Mouse (Mus musculus): ENCODE data around the gene Ss18l2. TPM values are rescaled to one million over a fixed set of nuclear protein-coding genes. Genes with fewer than 3 reads are reported as not detected.

Ss18l2 gene
- polyA plus RNA-seq, 1 experiment from 2014 or later = 89.3 TPM

DNA sequence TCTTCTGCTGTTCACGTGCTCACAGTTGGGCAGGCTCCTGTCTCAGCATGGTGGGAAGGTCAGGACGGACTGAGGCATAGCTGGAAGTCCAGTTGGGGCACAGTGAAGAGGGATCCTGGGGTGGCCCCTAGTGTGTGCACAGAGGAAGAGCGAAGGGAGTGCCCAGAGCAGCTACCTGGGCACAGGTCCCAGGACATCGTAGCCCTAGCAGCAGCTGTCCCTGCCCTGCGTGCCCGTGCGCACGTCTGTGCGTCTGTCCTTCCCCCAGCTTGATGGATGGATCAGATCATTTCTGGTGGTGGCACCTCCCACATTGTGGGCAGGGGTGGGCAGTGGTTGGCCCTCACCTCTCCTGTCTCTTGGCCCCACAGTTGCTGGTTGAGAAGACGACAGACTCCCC is 52.1 kb downstream of the Ss18l2 start:
- H3K4me2 ChIP-seq = no peak overlapping the region
- H3K36me3 ChIP-seq = peaks cover 24% of the 10 kb centered on the region
- H3K27ac ChIP-seq = no peak overlapping the region
- H3K9me3 ChIP-seq (replicated peaks) = no peaks in the 10 kb centered on the region
- peaks cover 52% of the 10 kb centered on the region for H3K27me3 ChIP-seq (replicated peaks)
- no peak overlapping the region for H3K4me3 ChIP-seq
- peaks cover 30% of the 10 kb centered on the region for H3K4me1 ChIP-seq
- 70% methylated on average over 10 of the region's 10 CpGs for WGBS (ENCODE audit: insufficient replicate concordance)
- ATAC-seq = no peak
- H3K9ac ChIP-seq = no peak overlapping the region

DNA sequence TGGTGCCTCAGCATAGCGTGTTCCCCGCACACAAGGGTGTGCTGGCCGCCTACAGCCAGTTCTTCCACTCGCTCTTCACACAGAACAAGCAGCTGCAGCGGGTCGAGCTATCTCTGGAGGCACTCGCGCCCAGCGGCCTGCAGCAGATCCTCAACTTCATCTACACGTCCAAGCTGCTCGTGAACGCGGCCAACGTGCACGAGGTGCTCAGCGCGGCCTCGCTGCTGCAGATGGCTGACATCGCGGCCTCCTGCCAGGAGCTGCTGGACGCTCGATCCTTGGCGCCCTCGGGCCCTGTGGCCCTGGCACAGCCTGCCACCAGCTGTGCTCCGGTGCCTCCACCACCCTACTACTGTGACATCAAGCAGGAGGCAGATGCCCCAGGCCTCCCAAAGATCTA is 52.6 kb downstream of the Ss18l2 start:
- H3K4me1 ChIP-seq = peaks cover 29% of the 10 kb centered on the region
- H3K27ac ChIP-seq = no peak overlapping the region
- peaks cover 24% of the 10 kb centered on the region for H3K36me3 ChIP-seq
- H3K4me2 ChIP-seq = no peak overlapping the region
- no peaks in the 10 kb centered on the region for H3K9me3 ChIP-seq (replicated peaks)
- H3K9ac ChIP-seq = no peak overlapping the region
- no peak for ATAC-seq
- H3K4me3 ChIP-seq = no peak overlapping the region
- H3K27me3 ChIP-seq (replicated peaks) = peaks cover 48% of the 10 kb centered on the region
- 77% methylated on average over 25 of the region's 25 CpGs for WGBS (ENCODE audit: insufficient replicate concordance)

Other genes starting within 250 kb of the Ss18l2 start
- 1.2 and 1.5 TPM in 2 replicates for gene Cck, start 214.6 kb upstream of the Ss18l2 start, polyA plus RNA-seq (2016; fragmentation: Nextera tagmentation; extraction: Ambion mirVana)
- 0.23 and 0.29 TPM in 2 replicates for gene Lyzl4, start 68.2 kb upstream of the Ss18l2 start, polyA plus RNA-seq (2016; fragmentation: Nextera tagmentation; extraction: Ambion mirVana)
- 0.14 and 0.23 TPM in 2 replicates for gene Vipr1, start 67.6 kb upstream of the Ss18l2 start, polyA plus RNA-seq (2016; fragmentation: Nextera tagmentation; extraction: Ambion mirVana)
- 4.4 and 5.1 TPM in 2 replicates for gene Sec22c, start 4.8 kb upstream of the Ss18l2 start, polyA plus RNA-seq (2016; fragmentation: Nextera tagmentation; extraction: Ambion mirVana)
- gene Nktr, start 8.8 kb downstream of the Ss18l2 start, polyA plus RNA-seq (2016; fragmentation: Nextera tagmentation; extraction: Ambion mirVana) = 34.0 and 38.9 TPM in 2 replicates
- gene Zfp651, start 49.0 kb downstream of the Ss18l2 start, polyA plus RNA-seq (2016; fragmentation: Nextera tagmentation; extraction: Ambion mirVana) = 1.9 and 2.6 TPM in 2 replicates
- 0.06 and 0.26 TPM in 2 replicates for gene Klhl40, start 67.3 kb downstream of the Ss18l2 start, polyA plus RNA-seq (2016; fragmentation: Nextera tagmentation; extraction: Ambion mirVana)
- not detected in 2 replicates for gene Hhatl, start 82.2 kb downstream of the Ss18l2 start, polyA plus RNA-seq (2016; fragmentation: Nextera tagmentation; extraction: Ambion mirVana)
- not detected in 2 replicates for gene Ccdc13, start 129.1 kb downstream of the Ss18l2 start, polyA plus RNA-seq (2016; fragmentation: Nextera tagmentation; extraction: Ambion mirVana)
- 135 and 145 TPM in 2 replicates for gene Higd1a, start 148.0 kb downstream of the Ss18l2 start, polyA plus RNA-seq (2016; fragmentation: Nextera tagmentation; extraction: Ambion mirVana)
- gene Ackr2, start 188.0 kb downstream of the Ss18l2 start, polyA plus RNA-seq (2016; fragmentation: Nextera tagmentation; extraction: Ambion mirVana) = 0.16 and 0.19 TPM in 2 replicates
- 0.22 and 0.27 TPM in 2 replicates for gene Cyp8b1, start 206.0 kb downstream of the Ss18l2 start, polyA plus RNA-seq (2016; fragmentation: Nextera tagmentation; extraction: Ambion mirVana)
- 0.20 and 0.44 TPM in 2 replicates for gene Fam198a, start 240.7 kb downstream of the Ss18l2 start, polyA plus RNA-seq (2016; fragmentation: Nextera tagmentation; extraction: Ambion mirVana)

Measured in liver, embryonic 12.5 days (tissue).